Mouse (Mus musculus) thymus, adult 2 months (tissue): Measurements from ENCODE around the gene Hand2. TPM values are rescaled to one million over a fixed set of nuclear protein-coding genes. Genes with fewer than 3 reads are reported as not detected.

Experiments
- DNase-seq: peaks from one replicate; pipeline ENCODE4 v3.0.0; 2021
- H3K27ac ChIP-seq: fragments of 200-500 bp; 2 replicates; pipeline ENCODE4 v1.5.1; 2012; ENCODE audit warnings: low read length, control low read depth; ENCODE audit not compliant: control insufficient read depth, insufficient read depth
- H3K27me3 ChIP-seq: fragments of 200-500 bp; 2 replicates; pipeline ENCODE4 v1.6.1; 2012; ENCODE audit warnings: mild to moderate bottlenecking, low read length, moderate library complexity, mixed read lengths; ENCODE audit not compliant: control insufficient read depth, insufficient read depth
- H3K36me3 ChIP-seq: fragments of 200-500 bp; 2 replicates; pipeline ENCODE4 v1.6.1; 2012; ENCODE audit warnings: mild to moderate bottlenecking, low read length, moderate library complexity; ENCODE audit not compliant: control insufficient read depth, insufficient read depth
- H3K4me1 ChIP-seq: fragments of 200-500 bp; replicated peaks from 2 replicates; pipeline ENCODE4 v1.6.1; 2012; ENCODE audit warnings: low read length; ENCODE audit not compliant: control insufficient read depth, insufficient read depth
- H3K4me3 ChIP-seq: fragments of 200-500 bp; 2 replicates; pipeline ENCODE4 v1.5.1; 2012; ENCODE audit warnings: mild to moderate bottlenecking, low read length, control low read depth, moderate library complexity; ENCODE audit not compliant: control insufficient read depth, insufficient read depth
- CTCF ChIP-seq: fragments of 200-500 bp; IDR thresholded peaks from 2 replicates; pipeline ENCODE4 v1.5.1; 2012; ENCODE audit warnings: mild to moderate bottlenecking, control low read depth, low read length, moderate library complexity, borderline replicate concordance; ENCODE audit not compliant: control insufficient read depth, poor library complexity, insufficient read depth; ENCODE audit errors: extremely low read depth
- POLR2A ChIP-seq: fragments of 200-500 bp; IDR thresholded peaks from 2 replicates; pipeline ENCODE4 v1.6.1; 2012; ENCODE audit warnings: mild to moderate bottlenecking, low read length, control low read depth, moderate library complexity; ENCODE audit not compliant: control insufficient read depth, poor library complexity, insufficient read depth; ENCODE audit errors: extremely low read depth
- WGBS: fragments of 180-500 bp; shearing (Covaris S2); methylation state at CpG from one replicate; pipeline ENCODE4 v1.1.7; 2018; 5-methylcytosine and 5-hydroxymethylcytosine counted together
- polyA plus RNA-seq: library from polyadenylated mRNA; depleted of rRNA; stranded (reverse); fragments of >200 nt; gene quantifications from 2 replicates; pipeline ENCODE4 v1.2.3, GENCODE M21; 2012

Gene Hand2
- polyA plus RNA-seq, 1 experiment = 1.2 TPM

GRCm38 (mm10) chr8:57342386-57343090, 21.8 kb downstream of the Hand2 start:
- DNase-seq = no peak
- Histone ChIP-seq H3K27me3 (peaks cover 18% of the 10 kb centered on the region), H3K36me3 (no peaks in the 10 kb centered on the region), H3K4me3 (no peak overlapping the region), H3K27ac (no peak overlapping the region), H3K4me1 (no peaks in the 10 kb centered on the region)
- TF ChIP-seq CTCF = no peak
- TF ChIP-seq POLR2A = no peak
- WGBS = 42% methylated on average over 10 of the region's 12 CpGs

- Histone ChIP-seq H3K4me1 (no peaks in the 10 kb centered on the region), H3K4me3 (no peak overlapping the region), H3K27ac (no peak overlapping the region), H3K27me3 (peaks cover 22% of the 10 kb centered on the region), H3K36me3 (no peaks in the 10 kb centered on the region)
- no peak for DNase-seq
- WGBS = 30% methylated on average over 6 of the region's 6 CpGs
- TF ChIP-seq POLR2A = no peak
- TF ChIP-seq CTCF = no peak
Measured at GRCm38 (mm10) chr8:57343731-57344315, 23.0 kb downstream of the Hand2 start.

- Histone ChIP-seq H3K36me3 (no peaks in the 10 kb centered on the region), H3K27ac (no peak overlapping the region), H3K4me3 (no peak overlapping the region), H3K4me1 (no peaks in the 10 kb centered on the region), H3K27me3 (peaks cover 18% of the 10 kb centered on the region)
- no peak for TF ChIP-seq CTCF
- TF ChIP-seq POLR2A = no peak
- 11% methylated on average over 23 of the region's 23 CpGs for WGBS
- DNase-seq = no peak
Measured at GRCm38 (mm10) chr8:57344956-57345870, 24.4 kb downstream of the Hand2 start.

GRCm38 (mm10) chr8:57346371-57346770, 25.6 kb downstream of the Hand2 start:
- DNase-seq = no peak
- TF ChIP-seq CTCF = no peak
- no peak for TF ChIP-seq POLR2A
- Histone ChIP-seq H3K4me1 (no peaks in the 10 kb centered on the region), H3K36me3 (no peaks in the 10 kb centered on the region), H3K4me3 (no peak overlapping the region), H3K27me3 (peaks cover 14% of the 10 kb centered on the region), H3K27ac (no peak overlapping the region)
- 46% methylated on average over 7 of the region's 7 CpGs for WGBS

GRCm38 (mm10) chr8:57347141-57347540, 26.4 kb downstream of the Hand2 start:
- TF ChIP-seq CTCF (no peak), POLR2A (no peak)
- no peaks in the 10 kb centered on the region for H3K36me3 ChIP-seq
- H3K4me3 ChIP-seq = no peak overlapping the region
- no peak for DNase-seq
- WGBS = 51% methylated on average over 5 of the region's 5 CpGs
- H3K4me1 ChIP-seq = no peaks in the 10 kb centered on the region
- peaks cover 14% of the 10 kb centered on the region for H3K27me3 ChIP-seq
- H3K27ac ChIP-seq = no peak overlapping the region

- 31% methylated on average over 4 of the region's 4 CpGs for WGBS
- Histone ChIP-seq H3K27me3 (peaks cover 9% of the 10 kb centered on the region), H3K4me3 (no peak overlapping the region), H3K36me3 (no peaks in the 10 kb centered on the region), H3K4me1 (no peaks in the 10 kb centered on the region), H3K27ac (no peak overlapping the region)
- TF ChIP-seq CTCF = no peak
- TF ChIP-seq POLR2A = no peak
- no peak for DNase-seq
Measured at GRCm38 (mm10) chr8:57348251-57348650, 27.5 kb downstream of the Hand2 start.
